Mouse (Mus musculus): Measurements from ENCODE around the gene Trim30c.
"Not testable (repeated sequence)": the region's sequence is repeated elsewhere in the genome, so short reads cannot be mapped to it uniquely, and the experiment has no call there.

Trim30c gene

GRCm38 (mm10) chr7:104400698-104401097 lies at the start of gene Trim30c:
Gene Trim30c (minus strand): TSS chr7:104400837.
- ChIA-PET POLR2A (no interaction called here), CTCF (no interaction called here)

GRCm38 (mm10) chr7:104445961-104446645 lies 45.5 kb upstream of the Trim30c start:
- POLR2A ChIA-PET = no interaction called here
- CTCF ChIA-PET = interaction anchor here in 1 of 4 experiments (1.2 kb wide), 1 partner anchor 61 kb away, joined by 3 read pairs; the partner anchor contains the start of gene Trim30d

GRCm38 (mm10) chr7:104404460-104404950 lies 3.9 kb upstream of the Trim30c start:
- ChIA-PET CTCF (no interaction called here), POLR2A (no interaction called here)

DNA sequence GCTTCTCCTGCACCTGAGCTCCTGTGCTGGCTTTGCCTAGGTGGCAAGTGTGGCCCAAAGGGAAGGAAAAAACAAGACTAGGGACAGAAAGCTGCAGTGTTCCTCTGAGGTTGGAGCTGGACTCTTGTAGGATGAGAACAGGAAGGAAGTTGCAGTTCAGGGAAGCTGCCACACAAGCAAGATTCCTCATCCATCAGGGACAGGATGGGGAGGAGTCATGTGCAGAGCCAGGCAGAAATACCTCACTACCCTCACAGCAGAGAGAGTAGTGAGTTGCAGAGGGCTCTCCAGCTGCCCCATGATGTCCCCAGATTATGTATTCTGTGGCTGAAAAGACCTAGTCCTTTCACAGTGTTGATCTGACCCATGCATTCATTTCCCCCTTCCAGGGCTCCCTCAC lies 503 bp upstream of the Trim30c start:
- POLR2A ChIA-PET = no interaction called here
- CTCF ChIA-PET = no interaction called here

DNA sequence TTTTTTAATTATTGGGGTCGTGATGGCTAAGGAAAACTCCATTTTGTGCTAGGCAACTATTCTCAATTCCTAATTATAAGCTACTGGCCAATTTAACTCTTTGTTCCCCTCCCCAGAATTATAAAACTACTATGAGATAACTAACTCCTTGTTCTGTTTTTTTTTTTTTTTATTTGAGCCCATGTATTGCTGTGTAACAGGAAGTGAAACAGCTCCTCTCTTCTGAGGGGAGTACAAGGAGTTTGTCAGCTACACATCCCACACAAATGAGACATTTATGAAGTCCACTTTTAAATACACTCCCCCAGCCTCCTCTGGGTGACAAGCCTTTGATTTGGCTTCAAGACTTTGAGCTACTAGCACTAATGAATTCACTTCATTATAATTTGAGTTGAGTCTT lies 2.1 kb downstream of the Trim30c start:
- ChIA-PET CTCF (no interaction called here), POLR2A (no interaction called here)

GRCm38 (mm10) chr7:104369736-104370414 lies 30.8 kb downstream of the Trim30c start, which contains the start of gene Trim30b:
Gene Trim30b (minus strand): TSS chr7:104369884.
- ChIA-PET CTCF (interaction anchor here in 1 of 4 experiments (0.6 kb wide), 1 partner anchor 226 kb away, joined by 3 read pairs; no protein-coding TSS in a partner anchor), POLR2A (no interaction called here)

DNA sequence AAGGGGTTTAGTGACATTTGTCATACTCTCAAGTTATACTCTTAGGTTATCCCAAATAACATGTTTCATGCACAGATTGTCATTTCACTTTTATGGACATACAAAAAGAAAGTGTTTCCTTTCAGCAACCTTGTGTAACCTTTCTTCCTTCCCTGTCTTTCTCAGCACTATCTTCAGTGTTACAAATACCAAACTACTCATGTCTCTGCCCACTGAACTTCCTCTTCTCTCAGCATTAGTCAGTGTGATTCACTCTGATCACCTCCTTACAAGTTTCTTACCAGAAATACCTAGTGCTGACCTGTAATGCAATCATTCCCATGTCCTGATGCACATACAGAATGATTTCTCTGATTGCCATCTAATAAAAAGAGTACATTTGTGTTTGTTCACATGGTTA lies 34.3 kb downstream of the Trim30c start:
- POLR2A ChIA-PET = no interaction called here
- CTCF ChIA-PET = no interaction called here

DNA sequence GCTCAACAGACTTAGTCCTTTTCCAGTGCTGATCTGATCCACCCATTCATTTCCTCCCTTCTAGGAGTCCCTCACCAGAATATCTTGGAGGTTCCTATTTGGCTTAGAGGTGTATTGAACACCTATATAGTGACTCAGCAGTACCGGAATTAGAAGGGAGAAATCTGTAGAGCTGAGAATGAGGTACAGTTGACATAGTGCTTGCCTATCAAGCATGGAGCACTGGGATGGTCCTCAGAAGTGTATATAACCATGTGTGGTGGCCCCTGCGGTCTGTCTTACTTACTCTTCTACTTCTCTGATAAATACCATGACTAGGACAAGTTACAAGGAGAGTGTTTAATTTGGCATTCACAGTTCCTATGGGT lies 47.1 kb downstream of the Trim30c start:
- CTCF ChIA-PET = no interaction called here

DNA sequence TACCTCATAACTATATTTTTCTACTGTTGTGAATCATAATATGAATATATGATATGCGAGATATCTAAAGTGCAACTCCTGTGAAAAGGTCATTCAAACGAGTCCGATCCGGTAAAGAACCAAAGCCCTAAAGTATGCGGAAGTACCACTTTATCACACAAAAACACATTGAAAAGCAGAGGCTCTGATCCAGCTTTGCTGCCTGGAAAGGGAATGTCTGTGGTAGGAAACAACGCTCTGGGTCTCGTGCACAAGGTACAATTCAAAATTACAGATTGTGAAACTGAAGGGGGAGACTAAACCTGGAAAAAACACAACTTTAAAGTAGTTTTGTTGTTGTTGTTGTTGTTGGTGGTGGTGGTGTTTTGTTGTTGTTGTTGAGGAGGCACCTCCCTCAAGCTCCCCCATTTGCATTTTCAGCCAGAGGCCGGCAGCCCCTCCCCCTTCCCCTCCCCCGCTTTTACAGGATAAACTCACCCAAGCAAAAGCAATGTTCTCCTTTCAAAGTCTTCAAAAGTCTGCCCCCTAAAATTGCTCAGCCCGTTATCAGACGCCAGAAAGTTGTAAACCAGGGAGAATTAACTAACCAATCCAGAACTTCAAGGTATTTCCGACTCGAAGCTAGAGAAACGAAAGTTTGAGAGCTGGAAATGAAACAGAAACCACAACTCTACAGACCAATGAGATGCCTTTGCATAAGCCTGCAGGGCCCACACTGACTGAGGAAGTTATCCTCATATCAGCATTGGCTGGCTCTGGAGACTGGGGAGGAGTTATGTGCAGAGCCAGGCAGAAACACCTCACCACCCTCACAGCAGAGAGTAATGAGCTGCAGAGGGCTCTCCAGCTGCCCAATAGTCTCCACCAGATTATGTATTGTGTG lies 47.7 kb downstream of the Trim30c start, which contains the start of gene Trim12c:
Gene Trim12c, minus strand, starts transcription at position 646 of the 883 bp plus-strand sequence.
- ChIA-PET POLR2A (interaction anchor here (0.8 to 1.9 kb wide), 6 partner anchors 96 to 135 kb away, joined by 3 to 5 read pairs (median 4); partner anchors contain the start of gene Trim34a (in 1 of the 4)), CTCF (no interaction called here)

More for the DNA sequence above, 47.1 kb downstream of the Trim30c start:
- POLR2A ChIA-PET = interaction anchor here in 2 of 4 experiments (1.5 to 1.9 kb wide), 2 partner anchors 96 to 136 kb away, joined by 3 to 5 read pairs; no protein-coding TSS in a partner anchor

GRCm38 (mm10) chr7:104348043-104348442 lies 52.6 kb downstream of the Trim30c start:
- POLR2A ChIA-PET, CTCF ChIA-PET: not testable (repeated sequence)

- POLR2A ChIA-PET, CTCF ChIA-PET: not testable (repeated sequence)
Observed at GRCm38 (mm10) chr7:104340744-104341143, 59.9 kb downstream of the Trim30c start.

- CTCF ChIA-PET, POLR2A ChIA-PET: not testable (repeated sequence)
Observed at GRCm38 (mm10) chr7:104335547-104335946, 65.1 kb downstream of the Trim30c start.

Data from embryonic stem cell, embryonic (primary cell).